Mouse (Mus musculus) G1E (cell line): ENCODE measurements around the gene 1700102P08Rik.

Experiments
- CTCF ChIP-seq: IDR thresholded peaks from 2 replicates; pipeline ENCODE4 v1.5.1; 2012; ENCODE audit warnings: low read depth, low read length, inconsistent platforms, mixed read lengths
- GATA1 ChIP-seq: IDR thresholded peaks from 2 replicates; pipeline ENCODE4 v1.6.1; 2012; ENCODE audit warnings: borderline replicate concordance, low read length, inconsistent platforms, mixed read lengths

GRCm38 (mm10) chr9:108451170-108451493 lies 58.5 kb downstream of the 1700102P08Rik start:
- TF ChIP-seq CTCF (no peak), GATA1 (no peak)
